Mouse (Mus musculus) embryonic facial prominence, embryonic 11.5 days (tissue): ENCODE measurements at regions not wholly inside any gene's neighbourhood (a gene's known extent, or its start where the extent isn't known, plus 50 kb on each side); places are given as distances from the start of the nearest gene placed in this dataset.

ENCODE experiments used
- ATAC-seq: fragments of 200-750 bp; cut with Nextera tagmentation; replicated peaks from 2 replicates; pipeline ENCODE4 v1.8.0; 2017; ENCODE audit warnings: low read depth; ENCODE audit not compliant: insufficient number of reproducible peaks, low FRiP score, low TSS enrichment
- DNase-seq: peaks from one replicate; pipeline ENCODE4 v3.0.0-alpha.2; 2015; ENCODE audit warnings: low spot score
- H3K27ac ChIP-seq: fragments of 300-500 bp; sonication (generic); replicated peaks from 2 replicates; pipeline ENCODE4 v1.5.1; 2014; ENCODE audit warnings: mild to moderate bottlenecking, low read depth, low read length, control low read depth
- H3K27me3 ChIP-seq: fragments of 300-500 bp; sonication (generic); 2 replicates; pipeline ENCODE4 v1.6.1; 2014; ENCODE audit warnings: mild to moderate bottlenecking, low read length, moderate library complexity, mixed read lengths; ENCODE audit not compliant: control insufficient read depth, insufficient read depth
- H3K36me3 ChIP-seq: fragments of 300-500 bp; sonication (generic); replicated peaks from 2 replicates; pipeline ENCODE4 v1.6.1; 2014; ENCODE audit warnings: low read depth, mild to moderate bottlenecking, low read length, moderate library complexity, mixed read lengths; ENCODE audit not compliant: control insufficient read depth, insufficient read depth
- H3K4me1 ChIP-seq: fragments of 300-500 bp; sonication (generic); 2 replicates; pipeline ENCODE4 v1.6.1; 2014; ENCODE audit warnings: low read length, mixed read lengths; ENCODE audit not compliant: control insufficient read depth, insufficient read depth
- H3K4me2 ChIP-seq: fragments of 300-500 bp; sonication (generic); 2 replicates; pipeline ENCODE4 v1.6.1; 2014; ENCODE audit warnings: low read depth, mild to moderate bottlenecking, control low read depth, low read length, moderate library complexity
- H3K4me3 ChIP-seq: fragments of 300-500 bp; sonication (generic); 2 replicates; pipeline ENCODE4 v1.5.1; 2014; ENCODE audit warnings: low read depth, low read length, control low read depth
- H3K9ac ChIP-seq: fragments of 300-500 bp; sonication (generic); replicated peaks from 2 replicates; pipeline ENCODE4 v1.6.1; 2014; ENCODE audit warnings: mild to moderate bottlenecking, control low read depth, low read length
- H3K9me3 ChIP-seq: fragments of 300-500 bp; sonication (generic); replicated peaks from 2 replicates; pipeline ENCODE4 v1.6.1; 2016; ENCODE audit warnings: mild to moderate bottlenecking, low read length, inconsistent platforms, mixed read lengths; ENCODE audit not compliant: control insufficient read depth
- WGBS: fragments of 180-500 bp; shearing (Covaris S2); extraction: QIAGEN DNeasy Blood & Tissue Kit; methylation state at CpG from one replicate; pipeline ENCODE4 v1.1.7; 2014; 5-methylcytosine and 5-hydroxymethylcytosine counted together

GRCm38 (mm10) chr9:41359286-41359685, 197.8 kb upstream of the Ubash3b start:
- WGBS, result 92% methylated on average over 3 of the region's 3 CpGs
- no peak overlapping the region for H3K4me2 ChIP-seq
- H3K27me3 ChIP-seq, result no peaks in the 10 kb centered on the region
- DNase-seq, result no peak
- H3K9me3 ChIP-seq, result no peaks in the 10 kb centered on the region
- H3K9ac ChIP-seq, result no peak overlapping the region
- ATAC-seq, result no peak
- no peak overlapping the region for H3K27ac ChIP-seq
- no peaks in the 10 kb centered on the region for H3K4me1 ChIP-seq
- no peaks in the 10 kb centered on the region for H3K36me3 ChIP-seq
- no peak overlapping the region for H3K4me3 ChIP-seq

- H3K27me3 ChIP-seq, result no peaks in the 10 kb centered on the region
- H3K9me3 ChIP-seq, result no peaks in the 10 kb centered on the region
- H3K4me3 ChIP-seq, result no peak overlapping the region
- no peak overlapping the region for H3K9ac ChIP-seq
- no peak overlapping the region for H3K4me2 ChIP-seq
- DNase-seq, result no peak
- no peak for ATAC-seq
- 68% methylated on average over 2 of the region's 2 CpGs for WGBS
- H3K36me3 ChIP-seq, result no peaks in the 10 kb centered on the region
- H3K4me1 ChIP-seq, result no peaks in the 10 kb centered on the region
- no peak overlapping the region for H3K27ac ChIP-seq
Observed at GRCm38 (mm10) chr9:41345338-41345737, 183.8 kb upstream of the Ubash3b start.

GRCm38 (mm10) chr9:41337375-41337774, 175.9 kb upstream of the Ubash3b start:
- H3K27ac ChIP-seq, result no peak overlapping the region
- no peak overlapping the region for H3K4me3 ChIP-seq
- no peaks in the 10 kb centered on the region for H3K36me3 ChIP-seq
- H3K4me2 ChIP-seq, result no peak overlapping the region
- no peak overlapping the region for H3K9ac ChIP-seq
- WGBS, result 82% methylated on average over 2 of the region's 2 CpGs
- H3K4me1 ChIP-seq, result no peaks in the 10 kb centered on the region; the same call in none of the 2 replicates
- no peak for ATAC-seq
- DNase-seq, result no peak
- H3K9me3 ChIP-seq, result no peaks in the 10 kb centered on the region
- no peaks in the 10 kb centered on the region for H3K27me3 ChIP-seq

- Histone ChIP-seq H3K4me3 (no peak overlapping the region), H3K9me3 (no peaks in the 10 kb centered on the region), H3K9ac (no peak overlapping the region), H3K36me3 (no peaks in the 10 kb centered on the region), H3K4me2 (no peak overlapping the region), H3K27me3 (no peaks in the 10 kb centered on the region), H3K4me1 (no peaks in the 10 kb centered on the region; the same call in none of the 2 replicates), H3K27ac (no peak overlapping the region)
- 78% methylated on average over 6 of the region's 6 CpGs for WGBS
- no peak for DNase-seq
- no peak for ATAC-seq
Observed at GRCm38 (mm10) chr9:41336801-41337200, 175.3 kb upstream of the Ubash3b start.

GRCm38 (mm10) chr9:41334462-41335241, 173.2 kb upstream of the Ubash3b start:
- Histone ChIP-seq H3K27ac (peak overlapping the region; percentile 61), H3K4me2 (no peak overlapping the region), H3K36me3 (no peaks in the 10 kb centered on the region), H3K27me3 (no peaks in the 10 kb centered on the region), H3K9ac (peak overlapping the region; percentile 39), H3K9me3 (no peaks in the 10 kb centered on the region), H3K4me3 (no peak overlapping the region), H3K4me1 (no peaks in the 10 kb centered on the region; the same call in none of the 2 replicates)
- ATAC-seq, result peak; percentile 72; the same call in 1 of the 2 replicates
- peak; percentile 52 for DNase-seq
- 17% methylated on average over 10 of the region's 10 CpGs for WGBS

GRCm38 (mm10) chr9:41333526-41333925, 172.0 kb upstream of the Ubash3b start:
- Histone ChIP-seq H3K27me3 (no peaks in the 10 kb centered on the region), H3K9ac (no peak overlapping the region), H3K4me2 (no peak overlapping the region), H3K4me1 (no peaks in the 10 kb centered on the region; the same call in none of the 2 replicates), H3K4me3 (no peak overlapping the region), H3K9me3 (no peaks in the 10 kb centered on the region), H3K36me3 (no peaks in the 10 kb centered on the region), H3K27ac (no peak overlapping the region)
- ATAC-seq (no peak), DNase-seq (no peak)
- WGBS, result 100% methylated on average over 1 of the region's 1 CpGs

- no peak overlapping the region for H3K27ac ChIP-seq
- no peak for ATAC-seq
- no peak overlapping the region for H3K4me3 ChIP-seq
- H3K9ac ChIP-seq, result no peak overlapping the region
- WGBS, result 100% methylated on average over 1 of the region's 1 CpGs
- 0 out of 2 replicates have a peak overlapping the region, but pooled peaks have one; percentile 5 for H3K4me2 ChIP-seq
- H3K4me1 ChIP-seq, result peaks cover 3% of the 10 kb centered on the region; the same call in 1 of the 2 replicates
- H3K27me3 ChIP-seq, result no peaks in the 10 kb centered on the region
- no peaks in the 10 kb centered on the region for H3K36me3 ChIP-seq
- no peak for DNase-seq
- no peaks in the 10 kb centered on the region for H3K9me3 ChIP-seq
Observed at GRCm38 (mm10) chr9:41328959-41329358, 167.5 kb upstream of the Ubash3b start.

- Histone ChIP-seq H3K4me3 (no peak overlapping the region), H3K9ac (no peak overlapping the region), H3K36me3 (no peaks in the 10 kb centered on the region), H3K9me3 (no peaks in the 10 kb centered on the region), H3K27ac (no peak overlapping the region), H3K4me1 (peaks cover 3% of the 10 kb centered on the region; the same call in 1 of the 2 replicates), H3K4me2 (peak overlapping the region; percentile 5), H3K27me3 (no peaks in the 10 kb centered on the region)
- DNase-seq (no peak), ATAC-seq (no peak)
- WGBS, result 27% methylated on average over 5 of the region's 5 CpGs
Observed at GRCm38 (mm10) chr9:41328480-41328879, 167.0 kb upstream of the Ubash3b start.
